Mouse (Mus musculus) thymus, postnatal 10 days (tissue): Measurements from ENCODE around the gene H2-M3.
A peak's percentile ranks its signal among the peaks of the same experiment; 100 is the strongest.
"Not testable (repeated sequence)": the region's sequence is repeated elsewhere in the genome, so short reads cannot be mapped to it uniquely, and the experiment has no call there.

Source experiments
- DNase-seq, 2 experiments: peaks; one replicate each; pipeline ENCODE4 v3.0.0; 2021; ENCODE audit warnings: low spot score in 2 of 2

The H2-M3 gene

GRCm38 (mm10) chr17:37270058-37270701 is at the start of gene H2-M3:
Gene H2-M3 (plus strand): TSS chr17:37270220.
- DNase-seq, result peak; percentile 85 to 91

- DNase-seq, result no peak
Observed at GRCm38 (mm10) chr17:37221879-37222278, 48.1 kb upstream of the H2-M3 start.

GRCm38 (mm10) chr17:37237230-37237629 is 32.8 kb upstream of the H2-M3 start, which contains the start of gene Olfr97:
Gene Olfr97 (minus strand): TSS chr17:37237330.
- DNase-seq, result not testable (repeated sequence)

- no peak for DNase-seq
Observed at GRCm38 (mm10) chr17:37242198-37242597, 27.8 kb upstream of the H2-M3 start.

- DNase-seq, result peak; percentile 29 to 58
Observed at GRCm38 (mm10) chr17:37246715-37247114, 23.3 kb upstream of the H2-M3 start.

- no peak for DNase-seq
Observed at GRCm38 (mm10) chr17:37249460-37249859, 20.6 kb upstream of the H2-M3 start.

- DNase-seq, result peak in 1 of 2 experiments; percentile 15
Observed at GRCm38 (mm10) chr17:37250544-37250943, 19.5 kb upstream of the H2-M3 start.

- DNase-seq, result no peak
Observed at GRCm38 (mm10) chr17:37263626-37264025, 6.4 kb upstream of the H2-M3 start, which contains the start of gene Olfr98. Gene Olfr98 (minus strand): TSS chr17:37263749.

GRCm38 (mm10) chr17:37270702-37271092 is 677 bp downstream of the H2-M3 start:
- peak; percentile 57 to 59 for DNase-seq

- no peak for DNase-seq
Observed at GRCm38 (mm10) chr17:37275626-37276248, 5.7 kb downstream of the H2-M3 start.

GRCm38 (mm10) chr17:37276573-37276972 is 6.6 kb downstream of the H2-M3 start:
- no peak for DNase-seq

GRCm38 (mm10) chr17:37280331-37280730 is 10.3 kb downstream of the H2-M3 start:
- no peak for DNase-seq

- no peak for DNase-seq
Observed at GRCm38 (mm10) chr17:37283360-37283759, 13.3 kb downstream of the H2-M3 start, which contains the start of gene Olfr99. Gene Olfr99 (minus strand): TSS chr17:37283460.

- DNase-seq, result no peak
Observed at GRCm38 (mm10) chr17:37304213-37304612, 34.2 kb downstream of the H2-M3 start, which contains the start of gene Olfr101. Gene Olfr101 (minus strand): TSS chr17:37304313.

- DNase-seq, result no peak
Observed at GRCm38 (mm10) chr17:37308483-37308882, 38.5 kb downstream of the H2-M3 start.

GRCm38 (mm10) chr17:37310146-37310699 is 40.2 kb downstream of the H2-M3 start:
- no peak for DNase-seq

GRCm38 (mm10) chr17:37316954-37317353 is 46.9 kb downstream of the H2-M3 start, which contains the start of gene Olfr102:
Gene Olfr102 (minus strand): TSS chr17:37317054.
- no peak for DNase-seq
